Mouse (Mus musculus): Measurements from ENCODE around the gene 4930578C19Rik.
"Not testable (repeated sequence)": the region's sequence is repeated elsewhere in the genome, so short reads cannot be mapped to it uniquely, and the experiment has no call there.

4930578C19Rik gene

GRCm38 (mm10) chrX:18461198-18461601, at the start of gene 4930578C19Rik:
Gene 4930578C19Rik (minus strand): TSS chrX:18461397.
- no peak for DNase-seq

- no peak for DNase-seq
These were observed 6.5 kb upstream of the 4930578C19Rik start for GRCm38 (mm10) chrX:18467690-18468089.

DNA sequence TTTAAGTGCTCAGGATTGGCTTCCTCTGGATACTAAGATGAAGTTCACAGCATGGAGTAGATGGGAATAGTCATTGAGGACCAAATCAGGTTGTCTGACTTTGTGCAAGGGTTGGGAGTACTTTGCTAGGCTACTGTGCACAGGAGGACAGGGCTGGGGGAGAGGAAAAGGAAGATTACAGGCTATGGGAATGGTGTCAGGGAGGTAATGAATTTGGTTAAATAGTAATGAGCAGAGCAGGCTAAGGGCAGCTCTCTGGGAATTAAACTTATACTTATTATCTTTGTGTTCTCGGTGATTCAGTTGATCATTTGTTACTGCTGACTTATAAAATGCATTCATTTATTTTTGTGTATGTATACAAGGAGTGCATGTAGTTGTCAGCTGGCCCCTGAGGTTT, 1.7 kb upstream of the 4930578C19Rik start:
- no peak for DNase-seq

GRCm38 (mm10) chrX:18451559-18451958, 9.6 kb downstream of the 4930578C19Rik start:
- no peak for DNase-seq

DNA sequence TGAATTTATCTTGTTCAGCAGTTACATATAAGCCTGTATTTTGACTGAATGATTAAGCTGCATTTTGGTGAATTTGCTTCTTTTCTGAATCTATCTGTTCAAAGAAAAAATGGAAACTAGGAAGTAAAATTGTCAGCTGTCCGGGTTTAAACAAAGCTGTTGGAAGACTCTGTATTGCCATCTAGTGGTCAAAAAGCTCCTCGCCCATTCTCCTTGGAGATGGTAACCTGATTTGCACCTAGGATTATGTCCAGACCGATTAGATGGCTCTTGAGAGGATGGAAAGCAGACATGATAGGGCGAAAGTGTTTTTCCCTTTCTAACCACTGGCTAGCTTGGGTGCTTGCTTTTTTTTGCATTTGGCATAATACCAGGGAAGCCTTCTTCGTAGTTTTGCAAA, 19.1 kb downstream of the 4930578C19Rik start:
- DNase-seq: peak; percentile 45

GRCm38 (mm10) chrX:18425451-18425850, 35.7 kb downstream of the 4930578C19Rik start:
- DNase-seq: no peak

DNA sequence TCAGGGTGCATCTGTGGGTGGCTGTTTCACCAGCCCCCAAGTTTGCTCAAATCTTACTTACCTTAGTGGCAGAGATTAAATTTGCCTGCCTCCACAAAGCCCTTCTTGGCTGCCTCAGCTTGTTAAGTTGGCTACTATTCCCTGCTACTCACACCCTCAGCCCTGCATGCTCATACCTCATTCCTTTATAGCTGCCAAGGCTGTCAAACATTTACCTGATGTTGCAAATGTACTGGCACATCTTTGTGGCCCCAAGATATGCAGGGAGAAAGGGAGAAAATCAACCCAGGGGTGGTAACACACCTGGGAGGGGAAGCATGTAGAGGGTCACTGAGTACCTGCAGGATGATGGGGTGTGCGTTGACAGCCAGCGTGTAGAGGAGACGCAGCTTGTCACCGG, 38.0 kb downstream of the 4930578C19Rik start:
- no peak for DNase-seq

GRCm38 (mm10) chrX:18420161-18420784, 40.9 kb downstream of the 4930578C19Rik start:
- no peak for DNase-seq

DNA sequence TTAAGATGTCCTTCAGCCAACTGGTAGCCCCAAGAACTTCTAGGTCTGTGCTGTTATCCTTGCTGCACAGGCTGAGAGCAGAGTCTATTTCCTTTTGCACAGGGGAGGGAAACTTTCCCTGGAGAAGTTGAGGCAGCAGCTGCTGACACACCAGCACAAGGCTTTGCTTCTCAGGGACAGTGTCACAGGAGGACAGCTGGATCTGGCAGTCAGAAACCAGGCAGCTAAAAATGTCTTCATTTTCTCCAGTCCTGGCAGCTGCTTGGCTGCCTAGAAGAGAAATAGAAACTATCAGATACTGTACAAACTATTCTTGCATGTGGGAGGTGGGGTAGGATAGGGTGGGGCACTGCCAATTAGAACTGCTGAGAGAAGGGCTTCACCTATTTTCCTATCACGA, 42.2 kb downstream of the 4930578C19Rik start:
- no peak for DNase-seq

DNA sequence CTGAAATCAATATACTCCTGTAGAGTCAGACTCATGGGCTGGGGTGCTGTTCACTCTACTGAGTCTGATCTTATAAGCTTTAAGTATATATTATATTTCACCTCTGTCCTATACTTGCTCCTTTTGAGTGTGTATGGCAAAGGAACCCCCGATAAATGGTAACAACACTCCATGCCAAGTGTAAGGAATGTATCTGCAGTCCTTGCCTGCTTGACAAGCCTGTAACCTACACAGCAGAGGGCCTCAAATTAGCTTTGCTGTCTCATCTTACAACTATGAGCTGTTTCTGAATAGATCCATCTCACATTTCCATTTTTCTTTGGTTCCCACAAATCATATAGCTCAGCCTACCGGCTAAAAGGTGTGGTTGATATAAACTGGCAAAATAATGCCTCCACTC, 46.6 kb downstream of the 4930578C19Rik start:
- DNase-seq: no peak

- no peak for DNase-seq
These were observed 49.9 kb downstream of the 4930578C19Rik start for GRCm38 (mm10) chrX:18411071-18411840.

DNA sequence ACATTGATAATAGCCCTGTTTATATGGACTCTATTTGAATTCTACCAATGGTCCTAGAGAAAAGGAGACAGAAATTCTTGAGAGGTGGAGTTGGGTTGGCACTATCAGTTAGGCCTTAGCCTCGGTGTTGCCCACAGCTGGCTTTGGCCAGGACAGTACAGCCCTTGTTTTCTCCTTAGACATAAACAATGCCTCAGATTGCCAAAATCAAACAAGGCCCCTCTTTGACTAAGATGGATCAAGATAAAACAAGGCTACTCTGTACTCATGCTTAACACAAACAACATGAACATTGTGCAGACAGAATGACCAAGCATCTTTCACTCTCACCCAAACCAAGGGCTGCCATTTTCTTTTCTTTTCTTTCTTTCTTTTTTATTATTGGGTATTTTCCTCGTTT, 51.6 kb downstream of the 4930578C19Rik start:
- no peak for DNase-seq

- DNase-seq: no peak
These were observed 58.9 kb downstream of the 4930578C19Rik start for GRCm38 (mm10) chrX:18402296-18402695.

DNA sequence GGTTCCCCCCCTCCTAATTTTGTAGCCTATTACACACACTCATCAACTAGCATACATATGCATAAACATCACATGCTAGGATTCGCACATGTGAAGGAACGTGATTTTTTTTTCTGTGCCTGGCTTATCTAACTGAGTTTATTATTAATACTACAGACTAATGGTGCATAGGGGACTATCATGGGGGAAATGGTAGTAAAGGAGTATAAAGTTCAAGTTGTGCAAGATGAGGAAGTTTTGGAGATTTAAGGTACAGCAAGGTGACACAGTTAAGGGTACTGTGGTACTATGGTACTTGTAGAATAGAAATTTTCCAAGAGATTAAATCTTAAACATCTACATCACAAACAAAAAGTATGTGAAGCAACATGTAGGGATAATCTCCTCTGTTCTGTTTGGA, 64.5 kb downstream of the 4930578C19Rik start:
- DNase-seq: no peak

GRCm38 (mm10) chrX:18384181-18384580, 77.0 kb downstream of the 4930578C19Rik start:
- DNase-seq: not testable (repeated sequence)
